Mouse (Mus musculus) mouse embryonic stem cell (cell line): ENCODE data around the gene Nr2f1.

Experiments
- in situ Hi-C, 2 experiments: fragments of 300-500 bp; cut with MboI; formaldehyde crosslinking; loops; 1 replicate in 1 of 2; 3 replicates in 1 of 2; pipeline ENCODE4 v1.14.3; 2019 to 2020; ENCODE audit warnings: low sequenced_read_pairs in 2 of 2, low pct_unique_long_range_greater_than_20kb in 1 of 2, mixed read lengths in 1 of 2; ENCODE audit not compliant: unreplicated experiment in 1 of 2

Nr2f1 gene

DNA sequence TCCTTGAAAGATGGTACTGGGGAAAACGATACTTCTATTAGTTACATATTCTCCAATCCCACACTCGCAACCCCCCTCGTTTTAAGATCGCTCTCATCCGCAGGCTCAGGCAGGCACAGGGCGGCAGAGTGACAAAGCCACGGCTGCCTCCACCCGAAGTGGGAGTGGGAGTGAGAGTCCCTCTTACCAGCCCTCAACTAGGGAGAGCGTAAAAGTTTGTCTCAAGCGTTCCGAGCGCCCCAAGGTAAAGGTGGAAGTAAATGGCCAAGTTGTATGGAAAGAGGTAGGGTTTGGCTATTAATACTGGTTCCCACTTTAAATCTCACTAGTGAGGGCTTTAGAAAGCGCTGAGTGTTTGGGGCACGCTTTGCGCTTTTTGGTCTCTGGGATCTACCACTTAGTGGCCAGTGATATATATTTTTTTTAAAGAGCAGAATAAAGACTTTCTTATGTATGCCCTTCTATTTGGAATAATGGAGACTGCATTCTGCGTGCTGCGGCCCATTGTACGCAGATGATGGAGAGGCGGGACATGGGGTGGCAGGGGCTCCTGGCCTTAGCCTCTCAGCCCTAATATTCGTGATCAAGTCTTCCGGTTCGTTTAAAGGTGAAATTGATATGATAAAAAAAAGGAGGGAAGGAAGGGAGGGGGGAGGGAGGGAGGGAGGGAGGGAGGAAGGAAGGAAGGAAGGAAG, 2.5 kb upstream of the Nr2f1 start:
- in situ Hi-C loops, result no loop called here

DNA sequence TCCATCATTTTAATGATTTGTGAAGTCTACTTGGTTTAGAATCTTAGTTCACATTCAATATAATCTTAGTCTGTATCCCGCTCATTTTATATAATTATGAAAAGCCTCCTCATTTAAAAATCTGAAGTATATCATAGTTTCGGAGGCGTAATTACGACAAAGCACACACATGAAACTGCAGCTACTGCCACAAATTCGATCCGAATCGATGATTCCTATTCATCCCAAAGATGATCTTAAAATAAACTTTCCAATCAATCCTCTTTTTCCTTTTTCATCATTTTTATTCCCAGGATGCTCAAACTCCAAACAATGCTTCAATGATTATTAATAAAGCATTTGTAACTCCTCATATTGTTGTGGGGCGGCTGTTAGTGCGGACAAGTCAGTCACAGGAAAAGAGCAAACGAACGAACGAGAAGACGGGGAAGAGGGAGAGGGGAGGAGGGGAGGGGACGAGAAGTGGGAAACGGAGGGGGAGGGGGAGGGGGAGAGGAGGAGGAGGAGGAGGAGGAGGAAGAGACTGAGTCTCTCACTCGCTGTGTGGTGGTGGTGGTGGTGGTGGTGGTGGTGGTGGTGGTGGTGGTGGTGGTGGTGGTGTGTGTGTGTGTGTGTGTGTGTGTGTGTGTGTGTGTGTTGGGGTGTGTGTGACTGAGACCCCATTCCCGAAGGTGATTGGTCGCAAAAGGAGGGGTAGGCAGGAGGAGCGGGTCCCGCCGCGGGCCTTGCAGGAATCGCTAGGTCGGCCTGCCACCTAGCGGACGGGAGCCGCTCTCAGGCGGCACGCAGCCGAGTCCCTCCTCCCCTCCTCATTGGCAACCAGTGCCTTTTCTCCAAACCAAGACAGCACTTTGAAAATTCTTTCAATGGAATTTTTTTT, 1.7 kb upstream of the Nr2f1 start:
- in situ Hi-C loops, result no loop called here

DNA sequence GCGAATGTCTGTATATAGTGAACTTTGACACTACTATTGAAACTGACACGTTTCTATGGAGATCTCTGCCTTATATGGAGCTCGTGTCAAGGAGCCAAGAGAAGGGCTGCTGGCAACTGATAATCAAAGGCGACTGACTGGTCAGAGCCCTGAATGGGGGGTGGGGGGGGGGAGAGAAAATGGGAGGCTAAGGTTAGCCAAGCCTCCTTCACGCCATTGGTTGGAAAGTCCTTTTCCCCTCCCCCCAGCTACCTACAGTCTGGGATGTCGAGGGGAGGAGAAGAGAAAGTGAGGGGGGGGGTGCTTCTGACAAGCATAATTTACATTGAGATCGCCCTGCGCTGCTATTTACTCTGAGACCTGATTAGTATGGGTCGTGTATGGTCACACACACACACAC, 850 bp upstream of the Nr2f1 start:
- in situ Hi-C loops, result no loop called here

DNA sequence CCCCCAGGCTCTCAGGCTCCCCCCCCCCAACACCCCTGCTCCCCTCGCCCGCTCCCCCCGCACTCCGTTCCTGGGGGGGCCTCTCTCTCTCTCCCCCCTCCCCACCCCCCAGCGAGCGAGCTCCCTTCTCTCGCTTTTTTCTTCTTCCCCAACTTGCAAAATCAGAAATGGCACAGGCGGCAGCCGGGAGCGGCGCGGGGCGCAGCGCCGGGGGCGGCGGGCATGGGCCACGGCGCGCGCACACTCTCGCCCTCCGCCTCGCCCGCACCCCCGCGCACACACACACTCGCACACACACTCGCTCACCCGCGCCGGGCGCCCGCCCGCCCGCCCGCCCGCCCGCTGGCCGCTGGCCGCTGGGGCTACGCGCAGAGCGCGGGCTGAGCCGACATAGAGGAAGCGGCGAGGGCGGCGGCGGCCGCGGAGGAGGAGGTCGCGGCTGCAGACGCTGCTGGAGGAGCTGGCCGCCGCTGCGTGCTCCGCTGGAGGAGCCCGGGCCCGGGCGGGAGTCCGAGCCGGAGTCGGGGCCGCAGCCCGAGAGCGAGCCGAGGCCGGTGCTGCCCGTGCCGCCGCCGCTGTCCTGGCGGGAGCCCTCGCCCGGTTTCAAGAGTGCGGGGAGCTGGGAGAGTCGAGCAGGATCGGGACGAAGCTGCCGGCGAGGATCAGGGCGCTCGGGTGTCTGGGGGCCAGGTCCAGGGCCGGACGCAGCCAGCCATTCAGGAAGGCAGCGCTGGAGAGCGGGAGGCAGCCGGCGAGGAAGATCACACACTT, 501 bp downstream of the Nr2f1 start:
- in situ Hi-C loops, result no loop called here

GRCm38 (mm10) chr13:78198391-78198870, 1.1 kb downstream of the Nr2f1 start:
- in situ Hi-C loops, result no loop called here

DNA sequence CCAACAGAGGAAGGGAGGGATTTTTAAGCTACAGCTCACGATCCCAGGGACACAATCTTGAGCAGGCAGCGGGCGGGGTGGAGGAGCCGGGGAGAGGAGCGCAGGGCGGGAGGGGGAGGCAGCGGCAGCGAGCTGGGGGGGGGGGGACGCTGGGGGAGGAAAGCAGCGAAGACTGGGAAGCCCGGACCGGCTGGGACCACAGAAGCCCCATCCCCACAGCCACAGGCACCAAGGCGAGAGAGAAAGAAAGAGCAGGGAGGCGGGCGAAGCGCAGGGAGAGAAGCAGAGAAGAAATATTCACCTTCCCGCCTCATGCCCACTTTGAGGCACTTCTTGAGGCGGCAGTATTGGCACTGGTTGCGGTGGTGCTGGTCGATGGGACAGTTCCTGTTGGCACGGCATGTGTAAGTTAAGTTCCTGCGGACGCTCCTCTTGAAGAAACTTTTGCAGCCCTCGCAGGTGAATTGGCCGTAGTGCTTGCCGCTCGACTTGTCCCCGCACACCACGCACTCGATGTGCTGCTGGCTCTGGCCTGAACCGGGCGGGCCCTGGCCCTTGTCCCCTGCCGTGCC, 1.7 kb downstream of the Nr2f1 start:
- in situ Hi-C loops, result no loop called here

DNA sequence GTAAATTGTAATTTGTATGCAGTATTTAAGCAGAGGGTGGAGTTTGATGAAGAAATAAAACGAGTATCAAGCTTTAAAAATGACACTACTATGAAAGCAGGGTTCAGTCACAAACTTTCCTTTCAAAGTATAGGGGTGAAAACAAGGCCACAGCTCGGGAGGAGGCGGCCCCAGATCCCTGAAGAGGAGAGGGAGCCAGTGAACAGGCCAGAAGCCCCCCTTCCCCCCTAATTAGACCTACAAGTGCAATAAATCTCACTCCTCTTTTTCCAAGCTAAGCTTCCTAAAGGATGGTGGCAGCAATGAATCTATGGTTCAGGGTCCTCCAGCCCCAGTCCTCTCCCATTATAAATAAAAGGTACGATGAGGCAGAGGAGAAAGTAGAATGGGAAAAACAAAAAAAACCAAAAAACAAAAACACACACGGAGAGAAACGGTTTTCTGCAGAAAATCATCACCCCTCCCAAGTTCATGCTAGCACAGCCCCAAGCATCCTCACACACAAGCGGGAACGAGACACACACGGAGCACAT, 2.2 kb downstream of the Nr2f1 start:
- in situ Hi-C loops, result no loop called here

DNA sequence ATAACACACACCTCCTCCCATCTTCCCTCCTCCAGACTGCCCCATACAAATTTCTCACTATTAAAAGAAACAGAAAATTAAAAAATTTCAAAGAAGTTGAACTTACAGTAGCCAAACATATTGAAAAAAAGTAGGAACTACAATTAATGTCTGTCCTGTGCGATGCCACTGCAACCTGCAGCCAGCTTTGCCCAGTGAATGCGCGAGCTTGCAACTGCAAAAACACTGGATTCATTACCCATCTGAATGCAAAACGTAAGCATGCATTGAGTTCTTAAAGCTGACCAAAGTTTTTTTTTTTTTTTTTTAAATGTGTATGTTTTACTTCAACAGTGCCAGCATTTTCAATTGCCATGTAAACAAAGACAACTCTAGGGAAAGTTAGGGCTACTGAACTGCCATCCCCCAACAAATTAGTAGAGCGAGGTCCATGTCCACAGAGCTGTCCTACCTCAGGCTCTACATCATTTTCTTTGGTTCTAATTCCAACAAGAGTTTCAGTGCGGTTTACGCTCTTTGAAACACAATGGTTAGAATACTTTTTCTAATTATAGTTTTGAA, 3.2 kb downstream of the Nr2f1 start:
- in situ Hi-C loops, result no loop called here

- in situ Hi-C loops, result no loop called here
Observed at GRCm38 (mm10) chr13:78195601-78196115, 3.9 kb downstream of the Nr2f1 start.

GRCm38 (mm10) chr13:78194850-78195600, 4.5 kb downstream of the Nr2f1 start:
- in situ Hi-C loops, result no loop called here

GRCm38 (mm10) chr13:78194135-78194849, 5.3 kb downstream of the Nr2f1 start:
- in situ Hi-C loops, result no loop called here

DNA sequence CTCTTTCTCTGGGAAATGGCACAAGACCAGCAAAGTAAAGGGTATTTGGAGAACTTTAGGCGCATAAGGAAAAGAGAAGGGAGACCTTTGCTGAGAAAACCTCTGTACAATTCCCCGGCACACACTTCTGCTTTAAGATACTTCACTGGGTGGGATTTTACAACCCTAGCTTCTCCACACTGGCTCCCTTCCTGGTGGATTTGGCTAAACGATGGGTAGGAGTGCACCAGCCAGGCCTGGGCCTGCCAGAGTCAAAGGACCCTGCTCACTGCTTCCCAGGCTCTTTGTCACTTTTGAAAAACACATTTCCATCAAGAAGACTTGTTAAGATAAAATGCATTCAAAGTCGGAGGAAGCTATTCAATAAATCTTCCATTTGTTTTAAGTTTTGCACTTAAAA, 6.3 kb downstream of the Nr2f1 start:
- in situ Hi-C loops, result no loop called here

DNA sequence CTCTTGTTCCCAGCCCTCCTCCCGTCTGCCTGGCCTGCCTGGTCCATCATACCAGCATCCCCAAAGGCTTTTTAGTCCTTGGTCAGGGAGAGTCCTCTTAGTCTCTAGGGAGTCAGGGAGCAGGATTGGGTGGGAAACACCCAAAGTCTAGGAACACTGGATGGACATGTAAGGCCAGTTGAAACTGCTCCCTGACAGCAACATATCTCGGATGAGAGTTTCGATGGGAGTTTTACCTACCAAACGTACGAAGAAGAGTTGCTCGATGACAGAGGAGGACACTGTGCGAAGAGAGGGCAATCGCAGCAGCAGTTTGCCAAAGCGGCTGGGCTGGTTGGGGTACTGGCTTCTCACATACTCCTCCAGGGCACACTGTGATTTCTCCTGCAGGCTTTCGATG, 10.0 kb downstream of the Nr2f1 start:
- in situ Hi-C loops, result no loop called here

DNA sequence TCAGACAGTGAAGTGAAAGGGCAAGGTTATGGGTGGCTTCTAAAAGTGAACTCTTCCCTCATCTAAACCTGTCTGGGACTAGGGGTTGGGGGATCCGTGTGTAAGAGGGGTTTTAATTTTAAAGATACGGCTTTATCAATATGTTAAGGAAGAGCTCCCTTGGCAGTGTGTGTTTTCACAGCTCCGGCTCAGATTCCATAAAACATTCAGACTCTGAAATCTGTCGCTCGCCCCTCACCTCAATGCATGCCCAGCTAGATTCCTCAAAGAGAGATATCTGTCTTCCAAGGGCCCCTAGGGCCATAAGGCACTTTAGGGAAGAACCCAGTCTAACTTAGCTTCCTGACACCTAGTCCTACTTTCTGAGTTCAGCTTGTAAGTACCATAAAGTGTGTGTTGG, 11.7 kb downstream of the Nr2f1 start:
- in situ Hi-C loops, result no loop called here

GRCm38 (mm10) chr13:78186340-78186946, 13.1 kb downstream of the Nr2f1 start:
- in situ Hi-C loops, result no loop called here

DNA sequence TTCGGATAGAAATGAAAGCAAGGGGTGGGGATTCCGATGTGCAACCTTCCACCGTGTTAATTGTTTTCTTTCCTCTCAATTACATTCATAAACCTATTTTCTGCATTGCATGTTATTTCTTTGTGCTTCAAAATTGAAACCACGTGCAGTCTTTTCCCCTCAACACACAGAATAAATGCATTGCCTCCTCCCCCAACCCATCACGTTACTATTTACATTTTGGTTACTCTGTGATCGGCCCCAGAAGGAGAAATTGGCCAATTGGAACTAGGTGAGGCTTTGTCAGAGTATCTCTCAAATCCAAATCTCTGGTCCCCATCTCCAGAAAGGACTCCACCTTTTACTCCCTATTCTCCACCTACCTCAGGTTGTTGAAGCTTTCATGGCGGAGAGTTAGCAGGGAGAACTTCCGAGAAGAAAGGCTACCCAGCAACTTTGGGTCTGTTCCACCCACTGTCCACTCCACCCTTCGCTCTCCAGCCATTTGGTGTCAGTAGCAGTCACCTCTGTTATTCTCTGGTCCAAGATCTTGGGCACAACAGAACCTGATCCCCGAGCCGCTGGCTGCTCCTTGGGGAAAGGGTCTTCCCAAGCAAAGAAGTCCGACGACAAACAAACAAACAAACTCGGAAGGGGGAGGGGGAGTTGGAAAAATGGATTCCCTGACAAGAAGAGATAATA, 14.6 kb downstream of the Nr2f1 start:
- in situ Hi-C loops, result no loop called here
